ENCODE assay signal across 9 mouse cellular contexts in genomic region chr17:62659501-62660175, GRCm38 (mm10).
DNase-seq lines count a peak whose midpoint lies in the region; ATAC-seq and TF ChIP-seq lines count a peak whose summit lies in the region.
"Had no signal": no experiment of that assay in that cellular context is flagged by ENCODE, and none has a peak within 500 bp of the region (broad histone marks: within the 10 kb centered on the region; RNA-seq: fewer than 3 reads in every experiment).

No protein-coding gene starts in this region.

- H3K4me3 ChIP-seq in forebrain, postnatal 0 days (ENCODE audit: low read depth, low read length) = 0 out of 2 replicates have a peak overlapping the region, but pooled peaks have one; percentile 7
- H3K4me3 ChIP-seq in olfactory bulb, adult 2 months (ENCODE audit: insufficient read depth, low read depth, low read length) = peak overlapping the region; percentile 5; the same call in 1 of the 2 replicates
- H3K4me3 ChIP-seq in lung, adult 2 months (replicated peaks; ENCODE audit: extremely low read depth, low read depth, low read length) = no peak overlapping the region
- H3K4me3 ChIP-seq: liver, embryonic 15.5 days; stomach, embryonic 15.5 days had no signal

- no peaks in the 10 kb centered on the region for H3K9me3 ChIP-seq in forebrain, postnatal 0 days (ENCODE audit: low read length)
- H3K9me3 ChIP-seq: liver, embryonic 15.5 days; stomach, embryonic 15.5 days had no signal

- no peak overlapping the region for H3K27ac ChIP-seq in forebrain, postnatal 0 days (ENCODE audit: low read depth, low read length)
- no peak overlapping the region for H3K27ac ChIP-seq in olfactory bulb, adult 2 months (ENCODE audit: insufficient read depth, low read depth, low read length)
- H3K27ac ChIP-seq: liver, embryonic 15.5 days; stomach, embryonic 15.5 days had no signal

- H3K36me3 ChIP-seq in forebrain, postnatal 0 days (ENCODE audit: insufficient read depth) = no peaks in the 10 kb centered on the region
- H3K36me3 ChIP-seq: liver, embryonic 15.5 days; stomach, embryonic 15.5 days had no signal

- no peak for TF ChIP-seq CTCF in forebrain, postnatal 0 days (IDR thresholded peaks at IDR 0.05; ENCODE audit: low read depth)
- TF ChIP-seq CTCF in olfactory bulb, adult 2 months (IDR thresholded peaks at IDR 0.05; ENCODE audit: insufficient read depth, low read depth, low read length) = no peak
- no peak for TF ChIP-seq CTCF in lung, adult 2 months (IDR thresholded peaks at IDR 0.05; ENCODE audit: insufficient read depth, low read length)

- H3K27me3 ChIP-seq in forebrain, postnatal 0 days (ENCODE audit: insufficient read depth, low read length) = no peaks in the 10 kb centered on the region
- H3K27me3 ChIP-seq: liver, embryonic 15.5 days; stomach, embryonic 15.5 days had no signal

- ATAC-seq in forebrain, postnatal 0 days = peak; percentile 95

- DNase-seq in cerebellum, adult 9-11 months = peak; percentile 30
- DNase-seq in forebrain, postnatal 0 days = peak; percentile 81
- peak; percentile 18 to 49 for DNase-seq in layer of hippocampus, postnatal 25 days (ENCODE audit: extremely low spot score in 1 of 2, low spot score in 1 of 2)
- no peak for DNase-seq in gastrocnemius, adult 8-10 months (ENCODE audit: low spot score in 2 of 2)
- DNase-seq in lung, adult 2 months = no peak
- no peak for DNase-seq in embryo, embryonic 9.5 days (ENCODE audit: extremely low spot score)

- no peak for TF ChIP-seq POLR2A in olfactory bulb, adult 2 months (IDR thresholded peaks at IDR 0.05; ENCODE audit: insufficient read depth, low read depth, low read length)
- TF ChIP-seq POLR2A in lung, adult 2 months (IDR thresholded peaks at IDR 0.05; ENCODE audit: borderline replicate concordance, extremely low read depth, low read depth, low read length) = no peak

- peak overlapping the region; percentile 35 for H3K4me2 ChIP-seq in forebrain, postnatal 0 days (ENCODE audit: low read depth)
- H3K4me2 ChIP-seq: liver, embryonic 15.5 days; stomach, embryonic 15.5 days had no signal

- H3K9ac ChIP-seq in forebrain, postnatal 0 days = no peak overlapping the region
- H3K9ac ChIP-seq: liver, embryonic 15.5 days; stomach, embryonic 15.5 days had no signal

- H3K4me1 ChIP-seq in forebrain, postnatal 0 days (ENCODE audit: insufficient read depth) = no peaks in the 10 kb centered on the region; the same call in 1 of the 2 replicates
- 0 out of 2 replicates have a peak, but pooled peaks cover 4% of the 10 kb centered on the region for H3K4me1 ChIP-seq in olfactory bulb, adult 2 months (ENCODE audit: control insufficient read depth, insufficient read depth, low read length)
- H3K4me1 ChIP-seq in lung, adult 2 months (ENCODE audit: control insufficient read depth, insufficient read depth, low read length) = no peaks in the 10 kb centered on the region
- H3K4me1 ChIP-seq: liver, embryonic 15.5 days had no signal

- WGBS in forebrain, postnatal 0 days = 17% methylated on average over 14 of the region's 14 CpGs
- WGBS in olfactory bulb, adult 2 months = 17% methylated on average over 14 of the region's 14 CpGs
- WGBS in lung, adult 2 months = 89% methylated on average over 14 of the region's 14 CpGs

Comparison
In these comparisons a context has a peak if more than half of its experiments do, and no peak if none do; other contexts are left out.
1. DNase-seq: peak in cerebellum, adult 9-11 months (single experiment), forebrain, postnatal 0 days (single experiment) and layer of hippocampus, postnatal 25 days (2 of 2); none in gastrocnemius, adult 8-10 months (0 of 2), lung, adult 2 months (single experiment) and embryo, embryonic 9.5 days (single experiment).